Mouse (Mus musculus): ENCODE data around the gene Slc15a3. TPM values are rescaled to one million over a fixed set of nuclear protein-coding genes. Genes with fewer than 3 reads are reported as not detected.

Slc15a3 gene
- polyA plus RNA-seq, 1 experiment from 2014 or later = 0.15 TPM

DNA sequence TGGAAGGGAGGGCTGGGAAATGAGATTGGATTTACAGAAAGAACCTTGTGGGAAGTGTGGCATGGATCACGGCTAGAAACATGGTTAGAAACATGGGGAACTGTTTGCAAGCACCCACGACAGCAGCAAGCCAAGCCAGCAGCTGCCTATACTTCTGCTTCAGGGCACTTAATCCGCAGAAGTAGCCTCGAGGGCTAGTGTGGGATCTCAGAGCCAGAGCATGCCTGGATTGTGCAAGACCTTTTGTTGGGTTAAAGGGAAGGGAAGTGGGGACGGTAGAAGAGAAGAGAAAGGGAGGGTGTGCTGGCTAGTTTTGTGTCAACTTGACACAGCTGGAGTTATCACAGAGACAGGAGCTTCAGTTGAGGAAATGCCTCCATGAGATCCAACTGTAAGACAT is 35.8 kb upstream of the Slc15a3 start:
- no peak overlapping the region for H3K4me2 ChIP-seq (ENCODE audit: low read depth, severe bottlenecking)
- H3K9ac ChIP-seq (ENCODE audit: low read length) = no peak overlapping the region
- no peak overlapping the region for H3K4me3 ChIP-seq (ENCODE audit: low read depth, low read length)
- ATAC-seq (ENCODE audit: insufficient number of reproducible peaks, low FRiP score, low TSS enrichment, low read depth) (no peak), DNase-seq (ENCODE audit: low spot score) (no peak)
- no peaks in the 10 kb centered on the region for H3K9me3 ChIP-seq (ENCODE audit: control insufficient read depth, low read length)
- H3K4me1 ChIP-seq (ENCODE audit: control insufficient read depth, insufficient read depth, low read length) = no peaks in the 10 kb centered on the region
- H3K27ac ChIP-seq (replicated peaks; ENCODE audit: low read depth, low read length) = no peak overlapping the region
- 81% methylated on average over 5 of the region's 5 CpGs for WGBS
- H3K36me3 ChIP-seq (ENCODE audit: control insufficient read depth, insufficient read depth, low read length) = no peaks in the 10 kb centered on the region
- no peaks in the 10 kb centered on the region for H3K27me3 ChIP-seq (ENCODE audit: control insufficient read depth, insufficient read depth, low read length)

DNA sequence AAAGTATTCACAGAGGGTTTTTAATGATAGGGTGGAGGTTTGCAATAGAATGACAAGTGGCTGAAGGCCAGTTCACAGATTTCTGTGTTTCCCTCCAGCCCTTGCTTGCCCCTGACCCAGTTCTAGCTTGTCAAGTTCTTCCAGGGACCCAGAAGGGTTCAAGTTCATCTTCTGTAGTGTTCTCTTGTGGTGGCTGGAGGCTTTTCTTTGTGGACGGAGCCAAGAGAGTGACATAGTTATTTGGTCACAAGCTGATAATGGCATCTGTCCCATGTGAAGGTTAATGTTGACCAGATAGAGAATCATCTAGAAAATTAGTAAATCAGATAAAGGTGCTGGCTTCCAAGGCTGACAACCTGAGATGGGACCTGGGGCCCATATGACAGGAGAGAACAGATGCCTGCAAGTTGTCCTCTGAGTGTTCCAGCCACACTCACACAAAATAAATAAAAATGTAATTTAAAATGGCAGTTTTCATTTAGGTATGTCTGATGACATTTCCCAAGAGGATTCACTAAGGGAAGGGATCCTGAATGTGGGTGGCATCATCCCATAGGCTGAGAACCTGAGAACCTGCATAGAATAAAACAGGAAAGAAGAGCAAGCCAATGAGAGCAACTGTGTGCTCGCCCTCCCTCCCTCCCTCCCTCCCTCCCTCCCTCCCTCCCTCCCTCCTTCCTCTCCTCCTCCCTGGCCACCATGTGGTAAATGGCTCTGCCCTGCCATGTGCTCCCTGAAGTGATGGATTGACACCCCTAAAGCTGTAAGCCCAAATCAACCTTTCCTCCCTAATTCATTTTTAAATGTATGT is 34.5 kb upstream of the Slc15a3 start:
- Histone ChIP-seq H3K9ac (ENCODE audit: low read length) (no peak overlapping the region), H3K27me3 (ENCODE audit: control insufficient read depth, insufficient read depth, low read length) (no peaks in the 10 kb centered on the region), H3K4me1 (ENCODE audit: control insufficient read depth, insufficient read depth, low read length) (no peaks in the 10 kb centered on the region), H3K4me2 (ENCODE audit: low read depth, severe bottlenecking) (no peak overlapping the region), H3K36me3 (ENCODE audit: control insufficient read depth, insufficient read depth, low read length) (no peaks in the 10 kb centered on the region), H3K27ac (replicated peaks; ENCODE audit: low read depth, low read length) (no peak overlapping the region), H3K9me3 (ENCODE audit: control insufficient read depth, low read length) (no peaks in the 10 kb centered on the region), H3K4me3 (ENCODE audit: low read depth, low read length) (no peak overlapping the region)
- DNase-seq (ENCODE audit: low spot score) (no peak), ATAC-seq (ENCODE audit: insufficient number of reproducible peaks, low FRiP score, low TSS enrichment, low read depth) (no peak)
- WGBS = 78% methylated on average over 2 of the region's 2 CpGs

DNA sequence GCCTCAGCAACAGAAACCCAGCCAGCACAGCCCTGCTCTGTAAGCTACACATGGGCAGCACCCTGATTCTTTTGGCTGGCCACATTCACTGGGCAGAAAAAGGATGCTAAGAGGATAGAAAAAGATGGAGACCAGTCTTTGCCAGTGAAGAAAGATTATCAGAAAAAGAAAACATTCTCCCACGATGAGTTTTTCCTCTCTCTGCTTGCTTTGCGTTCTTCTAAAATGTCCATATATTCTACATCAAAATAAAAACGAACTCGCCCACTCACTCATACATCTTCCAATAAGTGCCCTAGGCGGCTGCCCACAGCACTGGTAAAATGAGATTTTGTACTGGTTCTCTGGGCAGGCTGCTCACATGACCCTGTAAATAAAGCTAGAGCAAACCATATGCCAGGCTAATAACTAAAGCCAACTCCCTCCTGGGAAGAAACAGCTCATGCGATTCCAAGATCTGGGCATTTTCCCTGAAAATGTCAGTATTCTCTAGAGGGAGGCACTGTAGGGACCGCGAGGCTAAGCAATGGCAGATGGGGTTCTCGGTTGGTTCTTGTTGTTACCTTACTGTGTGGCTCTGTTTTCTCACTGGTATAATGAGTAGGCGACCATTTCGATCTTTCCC is 33.8 kb upstream of the Slc15a3 start:
- no peaks in the 10 kb centered on the region for H3K4me1 ChIP-seq (ENCODE audit: control insufficient read depth, insufficient read depth, low read length)
- no peak overlapping the region for H3K4me2 ChIP-seq (ENCODE audit: low read depth, severe bottlenecking)
- WGBS = 92% methylated on average over 11 of the region's 11 CpGs
- no peaks in the 10 kb centered on the region for H3K36me3 ChIP-seq (ENCODE audit: control insufficient read depth, insufficient read depth, low read length)
- ATAC-seq (ENCODE audit: insufficient number of reproducible peaks, low FRiP score, low TSS enrichment, low read depth) (no peak), DNase-seq (ENCODE audit: low spot score) (no peak)
- H3K9me3 ChIP-seq (ENCODE audit: control insufficient read depth, low read length) = no peaks in the 10 kb centered on the region
- H3K9ac ChIP-seq (ENCODE audit: low read length) = no peak overlapping the region
- H3K27me3 ChIP-seq (ENCODE audit: control insufficient read depth, insufficient read depth, low read length) = no peaks in the 10 kb centered on the region
- H3K27ac ChIP-seq (replicated peaks; ENCODE audit: low read depth, low read length) = no peak overlapping the region
- H3K4me3 ChIP-seq (ENCODE audit: low read depth, low read length) = no peak overlapping the region

DNA sequence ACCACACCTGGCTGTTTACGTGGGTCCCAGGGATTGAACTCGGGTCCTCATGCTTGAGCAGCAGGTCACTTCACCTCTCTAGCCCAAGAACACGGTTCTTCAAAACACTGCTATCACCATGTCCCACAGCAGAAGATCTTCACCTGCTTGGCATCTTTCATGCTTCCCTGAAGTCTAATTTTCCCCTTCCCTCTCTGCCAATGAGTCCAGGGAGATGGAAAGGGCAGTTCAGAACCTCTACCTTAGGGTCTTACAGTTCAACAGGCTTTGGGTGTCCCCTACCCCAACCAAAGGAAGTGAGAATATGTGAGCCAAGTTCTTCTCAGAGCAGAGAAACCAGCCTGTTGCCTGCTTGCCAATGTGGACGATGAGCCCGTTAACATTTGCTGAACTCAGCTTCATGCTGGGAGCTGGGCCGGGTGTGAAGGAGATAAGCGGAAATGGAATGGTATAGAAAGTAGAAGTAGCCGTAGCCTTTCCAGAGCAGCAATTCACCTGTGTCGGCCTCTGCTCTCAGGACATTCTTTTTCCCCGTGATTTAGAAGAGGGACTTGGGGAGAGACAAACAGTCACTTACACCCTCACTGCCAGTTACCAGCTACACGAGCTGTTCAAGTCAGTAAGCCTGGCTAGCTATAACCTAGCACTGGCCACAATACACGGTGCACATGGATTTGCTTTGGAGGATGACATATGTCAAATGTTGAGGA is 30.8 kb upstream of the Slc15a3 start:
- 85% methylated on average over 12 of the region's 12 CpGs for WGBS
- H3K9me3 ChIP-seq (ENCODE audit: control insufficient read depth, low read length) = no peaks in the 10 kb centered on the region
- no peak for ATAC-seq (ENCODE audit: insufficient number of reproducible peaks, low FRiP score, low TSS enrichment, low read depth)

DNA sequence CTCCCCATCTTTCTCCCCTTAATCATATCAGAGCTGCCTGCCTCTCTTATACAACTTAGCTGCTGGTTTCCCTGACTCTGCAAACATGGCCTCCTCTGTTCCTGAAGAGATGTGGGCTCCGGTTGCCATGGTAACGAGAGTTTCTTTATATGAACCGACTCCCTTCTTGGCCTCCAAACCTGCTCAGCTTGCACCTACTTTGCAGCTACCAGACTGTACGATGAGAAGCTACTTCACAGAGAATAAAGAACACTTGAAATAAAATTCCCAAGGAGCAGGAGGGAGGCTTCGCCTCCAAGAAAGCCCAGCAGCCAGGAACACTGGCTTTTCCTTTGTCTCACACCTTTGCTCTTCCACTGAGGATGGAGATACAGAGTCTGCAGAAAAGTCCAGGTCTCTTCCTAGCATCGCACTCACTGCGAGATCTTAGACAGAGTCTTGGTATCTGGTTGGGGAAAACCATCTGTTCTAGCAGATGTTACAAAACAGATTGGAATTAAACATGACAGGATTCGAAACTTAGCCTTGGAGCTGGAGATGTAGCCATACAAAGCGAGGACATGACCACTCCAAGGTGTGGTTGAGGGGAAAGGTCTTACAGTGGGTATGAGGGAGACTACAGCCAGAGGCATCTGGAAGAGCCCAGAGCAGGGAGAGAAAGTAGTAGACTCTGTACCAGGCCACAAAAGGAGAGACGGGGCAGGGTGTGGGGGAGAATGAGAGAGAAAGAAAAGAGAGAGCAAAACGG is 29.9 kb upstream of the Slc15a3 start:
- Histone ChIP-seq H3K27ac (replicated peaks; ENCODE audit: low read depth, low read length) (no peak overlapping the region), H3K9me3 (ENCODE audit: control insufficient read depth, low read length) (no peaks in the 10 kb centered on the region), H3K4me2 (ENCODE audit: low read depth, severe bottlenecking) (no peak overlapping the region), H3K4me1 (ENCODE audit: control insufficient read depth, insufficient read depth, low read length) (no peaks in the 10 kb centered on the region), H3K27me3 (ENCODE audit: control insufficient read depth, insufficient read depth, low read length) (no peaks in the 10 kb centered on the region), H3K36me3 (ENCODE audit: control insufficient read depth, insufficient read depth, low read length) (no peaks in the 10 kb centered on the region), H3K9ac (ENCODE audit: low read length) (no peak overlapping the region), H3K4me3 (ENCODE audit: low read depth, low read length) (no peak overlapping the region)
- 80% methylated on average over 11 of the region's 11 CpGs for WGBS
- no peak for DNase-seq (ENCODE audit: low spot score)
- no peak for ATAC-seq (ENCODE audit: insufficient number of reproducible peaks, low FRiP score, low TSS enrichment, low read depth)

More for the DNA sequence above, 30.8 kb upstream of the Slc15a3 start:
- Histone ChIP-seq H3K27ac (replicated peaks; ENCODE audit: low read depth, low read length) (no peak overlapping the region), H3K4me1 (ENCODE audit: control insufficient read depth, insufficient read depth, low read length) (no peaks in the 10 kb centered on the region), H3K36me3 (ENCODE audit: control insufficient read depth, insufficient read depth, low read length) (no peaks in the 10 kb centered on the region), H3K4me2 (ENCODE audit: low read depth, severe bottlenecking) (no peak overlapping the region), H3K4me3 (ENCODE audit: low read depth, low read length) (no peak overlapping the region), H3K27me3 (ENCODE audit: control insufficient read depth, insufficient read depth, low read length) (no peaks in the 10 kb centered on the region), H3K9ac (ENCODE audit: low read length) (no peak overlapping the region)
- DNase-seq (ENCODE audit: low spot score) = no peak

DNA sequence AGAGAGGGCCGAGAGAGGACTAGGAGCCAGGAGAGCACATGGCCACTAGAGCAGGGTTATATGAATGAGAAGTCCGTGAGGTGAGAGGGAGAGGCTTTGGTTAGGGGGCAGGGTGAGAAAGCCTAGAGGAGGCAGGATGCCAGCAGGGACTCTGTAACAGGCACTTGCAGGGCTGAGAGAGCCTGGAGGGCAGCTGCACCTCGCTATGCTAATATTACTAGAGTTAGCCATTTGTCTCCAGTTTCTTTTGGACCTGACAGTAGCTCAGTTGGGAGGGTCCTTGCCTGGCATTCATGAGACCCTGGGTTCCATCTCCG is 29.4 kb upstream of the Slc15a3 start:
- Histone ChIP-seq H3K4me2 (ENCODE audit: low read depth, severe bottlenecking) (no peak overlapping the region), H3K36me3 (ENCODE audit: control insufficient read depth, insufficient read depth, low read length) (no peaks in the 10 kb centered on the region), H3K4me1 (ENCODE audit: control insufficient read depth, insufficient read depth, low read length) (no peaks in the 10 kb centered on the region), H3K4me3 (ENCODE audit: low read depth, low read length) (no peak overlapping the region), H3K27me3 (ENCODE audit: control insufficient read depth, insufficient read depth, low read length) (no peaks in the 10 kb centered on the region), H3K9ac (ENCODE audit: low read length) (no peak overlapping the region), H3K9me3 (ENCODE audit: control insufficient read depth, low read length) (no peaks in the 10 kb centered on the region), H3K27ac (replicated peaks; ENCODE audit: low read depth, low read length) (no peak overlapping the region)
- WGBS = 49% methylated on average over 4 of the region's 4 CpGs
- ATAC-seq (ENCODE audit: insufficient number of reproducible peaks, low FRiP score, low TSS enrichment, low read depth) = no peak
- DNase-seq (ENCODE audit: low spot score) = no peak

DNA sequence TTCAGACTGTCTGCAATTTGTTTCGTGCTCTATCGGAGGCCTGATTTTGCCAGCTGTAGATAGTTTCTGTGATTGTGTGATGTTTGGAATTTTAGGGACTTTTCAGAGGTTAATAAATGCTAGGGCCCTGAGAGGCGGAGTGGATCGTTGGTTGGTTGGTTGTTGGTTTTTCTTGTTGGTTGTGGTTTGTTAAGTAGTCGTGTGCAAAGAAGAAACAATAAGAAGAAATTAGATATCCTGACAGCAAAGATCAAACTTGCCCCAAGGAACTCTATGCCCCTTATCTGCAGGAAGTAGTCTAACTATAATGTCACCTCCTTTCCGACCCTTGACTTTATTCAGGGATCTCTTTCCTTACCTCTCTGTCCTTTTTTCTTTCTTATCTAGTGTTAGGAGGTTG is 28.1 kb upstream of the Slc15a3 start:
- no peaks in the 10 kb centered on the region for H3K36me3 ChIP-seq (ENCODE audit: control insufficient read depth, insufficient read depth, low read length)
- H3K9ac ChIP-seq (ENCODE audit: low read length) = no peak overlapping the region
- ATAC-seq (ENCODE audit: insufficient number of reproducible peaks, low FRiP score, low TSS enrichment, low read depth) (no peak), DNase-seq (ENCODE audit: low spot score) (no peak)
- H3K4me2 ChIP-seq (ENCODE audit: low read depth, severe bottlenecking) = no peak overlapping the region
- no peaks in the 10 kb centered on the region for H3K27me3 ChIP-seq (ENCODE audit: control insufficient read depth, insufficient read depth, low read length)
- H3K4me1 ChIP-seq (ENCODE audit: control insufficient read depth, insufficient read depth, low read length) = no peaks in the 10 kb centered on the region
- WGBS = 90% methylated on average over 6 of the region's 6 CpGs
- H3K4me3 ChIP-seq (ENCODE audit: low read depth, low read length) = no peak overlapping the region
- no peak overlapping the region for H3K27ac ChIP-seq (replicated peaks; ENCODE audit: low read depth, low read length)
- H3K9me3 ChIP-seq (ENCODE audit: control insufficient read depth, low read length) = no peaks in the 10 kb centered on the region

DNA sequence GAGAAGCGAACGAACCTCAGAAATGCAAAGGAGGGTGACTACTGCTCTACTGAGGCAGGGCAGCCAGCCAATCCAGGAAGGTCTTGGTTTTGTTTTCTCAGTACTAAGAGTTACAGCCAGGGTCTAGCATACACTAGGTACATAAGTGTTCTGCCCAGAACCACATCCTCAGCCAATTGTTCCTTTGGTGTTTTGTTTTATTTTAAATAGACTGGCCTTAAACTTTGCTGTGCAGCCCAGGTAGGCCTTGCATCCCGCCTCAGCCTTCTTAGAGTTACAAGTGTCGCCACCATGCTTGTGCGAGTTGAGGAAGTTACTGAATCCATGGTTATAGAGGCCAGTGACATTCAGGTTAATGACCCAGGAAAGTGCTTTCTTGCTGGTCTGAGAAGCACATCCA is 26.5 kb upstream of the Slc15a3 start:
- Histone ChIP-seq H3K9ac (ENCODE audit: low read length) (no peak overlapping the region), H3K4me1 (ENCODE audit: control insufficient read depth, insufficient read depth, low read length) (no peaks in the 10 kb centered on the region), H3K9me3 (ENCODE audit: control insufficient read depth, low read length) (no peaks in the 10 kb centered on the region), H3K36me3 (ENCODE audit: control insufficient read depth, insufficient read depth, low read length) (no peaks in the 10 kb centered on the region), H3K4me2 (ENCODE audit: low read depth, severe bottlenecking) (no peak overlapping the region), H3K27me3 (ENCODE audit: control insufficient read depth, insufficient read depth, low read length) (no peaks in the 10 kb centered on the region), H3K27ac (replicated peaks; ENCODE audit: low read depth, low read length) (no peak overlapping the region), H3K4me3 (ENCODE audit: low read depth, low read length) (no peak overlapping the region)
- WGBS = 94% methylated on average over 5 of the region's 5 CpGs
- DNase-seq (ENCODE audit: low spot score) (no peak), ATAC-seq (ENCODE audit: insufficient number of reproducible peaks, low FRiP score, low TSS enrichment, low read depth) (no peak)
